Mouse (Mus musculus): ENCODE data around the gene Specc1. TPM values are rescaled to one million over a fixed set of nuclear protein-coding genes. Genes with fewer than 3 reads are reported as not detected.
"Not testable (repeated sequence)": the region's sequence is repeated elsewhere in the genome, so short reads cannot be mapped to it uniquely, and the experiment has no call there.

Specc1 gene
- total RNA-seq (2021), result 10 to 100 TPM; 31.0 to 31.1 TPM

DNA sequence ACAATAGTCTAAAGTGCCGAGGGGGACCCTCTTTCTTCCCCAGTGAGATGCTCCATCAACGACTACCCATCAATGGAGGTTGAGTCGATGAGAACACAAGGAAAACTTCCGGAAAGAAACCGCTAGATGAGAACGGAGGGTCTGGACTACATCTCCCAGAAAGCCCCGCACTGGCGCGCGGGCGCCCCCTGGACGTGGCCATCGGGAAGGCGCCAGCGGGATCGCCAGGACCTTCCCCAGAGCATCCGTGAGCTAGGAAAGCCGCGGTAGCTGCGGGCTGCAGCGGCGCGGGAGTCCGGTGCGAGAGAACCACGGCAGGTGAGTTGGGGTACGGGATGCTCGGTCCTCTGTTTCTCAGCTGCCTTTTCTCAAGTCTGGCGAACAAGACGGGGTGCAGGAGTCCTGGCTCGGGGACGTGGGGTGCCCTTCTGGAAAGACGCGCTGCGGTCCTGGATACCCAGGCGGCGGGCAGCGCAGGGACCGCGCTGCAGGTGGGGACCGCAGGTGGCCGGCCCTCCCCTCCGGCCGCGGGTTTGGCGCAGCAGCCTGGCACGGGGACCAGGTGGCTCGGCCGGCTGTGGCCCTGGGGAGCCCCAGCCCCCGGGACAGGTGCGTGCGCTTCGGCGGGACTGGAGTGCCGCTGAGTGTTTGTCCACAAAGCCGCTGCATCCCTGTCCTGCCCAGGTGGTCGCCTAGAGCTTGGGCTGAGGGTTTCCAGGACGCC lies at the start of gene Specc1:
Specc1 (plus strand) TSS at position 192 of the 724 bp plus-strand sequence.
- peak; percentile 89 to 91 for DNase-seq (ENCODE audit: extremely low spot score in 1 of 2, low spot score in 2 of 2)
- intact Hi-C loops (cut with DNase I), result no loop called here

DNA sequence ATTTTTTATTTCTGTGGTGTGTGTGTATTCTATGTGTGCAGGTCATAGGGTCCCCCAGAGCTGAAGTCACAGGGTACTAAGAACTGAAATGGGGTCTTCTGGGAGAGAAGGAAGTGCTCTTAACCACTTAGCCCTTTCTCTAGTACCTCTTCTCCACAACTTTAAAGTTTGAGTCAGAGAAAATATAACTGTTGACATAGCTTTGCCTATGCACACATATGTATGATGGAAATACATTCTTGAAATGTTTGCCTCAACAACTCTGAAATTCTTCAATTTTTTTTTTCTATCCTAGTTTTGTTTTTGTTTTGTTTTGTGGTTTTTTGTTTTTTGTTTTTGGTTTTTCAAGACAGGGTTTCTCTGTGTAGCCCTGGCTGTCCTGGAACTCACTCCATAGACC lies 48.2 kb upstream of the Specc1 start:
- intact Hi-C loops (cut with DNase I), result no loop called here
- DNase-seq (ENCODE audit: extremely low spot score in 1 of 2, low spot score in 2 of 2), result no peak

DNA sequence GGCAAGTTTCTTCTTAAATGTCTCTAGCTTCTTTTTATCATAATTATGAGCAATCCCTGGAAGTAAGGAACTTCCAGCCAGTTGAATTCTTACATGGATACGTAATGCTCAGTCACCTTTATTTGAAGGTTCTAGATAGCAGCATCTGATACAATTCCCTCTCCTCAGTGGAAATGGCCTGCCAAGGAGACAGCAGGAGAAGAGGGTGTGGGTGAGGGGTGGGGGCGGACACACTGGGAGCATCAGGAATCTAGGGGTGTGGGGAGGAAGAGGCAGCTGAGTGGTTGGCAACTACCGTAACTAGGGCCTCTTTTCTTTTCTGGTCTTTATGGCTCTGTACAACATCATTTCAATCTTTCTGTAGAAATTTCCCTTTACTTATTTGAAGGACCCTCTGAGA lies 36.9 kb upstream of the Specc1 start:
- no peak for DNase-seq (ENCODE audit: extremely low spot score in 1 of 2, low spot score in 2 of 2)

GRCm38 (mm10) chr11:61923309-61923708 lies 33.3 kb upstream of the Specc1 start:
- intact Hi-C loops (cut with DNase I), result no loop called here
- no peak for DNase-seq (ENCODE audit: extremely low spot score in 1 of 2, low spot score in 2 of 2)

More for the DNA sequence above, 36.9 kb upstream of the Specc1 start:
- intact Hi-C loops (cut with DNase I), result no loop called here

DNA sequence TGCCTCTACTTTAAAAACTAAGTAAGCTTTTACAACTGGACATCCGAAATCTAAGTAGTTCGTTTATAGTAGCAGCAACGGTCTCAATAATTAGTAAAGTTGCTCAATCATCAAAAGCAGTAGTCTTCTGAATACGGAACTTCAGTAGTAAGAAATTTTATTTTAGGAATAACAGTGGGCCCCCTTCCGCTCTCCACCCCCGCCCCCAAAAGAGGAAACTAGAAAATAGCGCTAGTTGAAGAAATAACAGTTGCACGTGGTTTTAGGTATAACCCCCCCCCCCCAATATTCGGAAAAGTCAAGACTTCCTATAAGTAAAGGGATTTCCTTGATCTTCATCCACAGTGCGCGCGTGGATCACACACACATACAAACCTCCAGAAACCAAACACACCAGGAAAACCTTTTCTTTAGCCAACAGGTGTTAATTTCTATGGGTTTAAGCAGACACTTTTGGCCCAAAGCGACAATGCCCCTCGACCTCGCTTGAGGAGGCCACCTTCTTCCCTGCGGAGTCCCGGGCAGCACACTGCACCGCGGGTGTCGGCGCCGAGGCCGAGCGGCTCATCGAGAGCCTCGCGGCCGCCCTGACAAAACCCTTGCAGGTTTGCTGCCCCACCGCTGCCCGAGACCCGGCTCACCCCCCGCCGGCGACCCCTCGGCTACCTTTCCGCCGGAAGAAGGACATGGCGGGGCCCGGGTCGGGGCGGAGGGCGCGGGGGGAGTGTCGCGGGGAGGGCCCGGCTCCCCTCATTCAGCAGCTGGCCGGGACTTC lies 27.1 kb upstream of the Specc1 start:
- intact Hi-C loops (cut with DNase I), result no loop called here
- DNase-seq (ENCODE audit: extremely low spot score in 1 of 2, low spot score in 2 of 2), result peak in 1 of 2 experiments; percentile 11

- intact Hi-C loops (cut with DNase I), result no loop called here
Observed at GRCm38 (mm10) chr11:61930098-61930517, 26.5 kb upstream of the Specc1 start, which contains the start of gene Akap10. TSS of gene Akap10 (minus strand) at chr11:61930252.

GRCm38 (mm10) chr11:61930640-61931586 lies 25.6 kb upstream of the Specc1 start:
- DNase-seq (ENCODE audit: extremely low spot score in 1 of 2, low spot score in 2 of 2), result no peak
- intact Hi-C loops (cut with DNase I), result no loop called here

More at GRCm38 (mm10) chr11:61930098-61930517, 26.5 kb upstream of the Specc1 start, which contains the start of gene Akap10:
- DNase-seq (ENCODE audit: extremely low spot score in 1 of 2, low spot score in 2 of 2), result peak; percentile 92 to 97

DNA sequence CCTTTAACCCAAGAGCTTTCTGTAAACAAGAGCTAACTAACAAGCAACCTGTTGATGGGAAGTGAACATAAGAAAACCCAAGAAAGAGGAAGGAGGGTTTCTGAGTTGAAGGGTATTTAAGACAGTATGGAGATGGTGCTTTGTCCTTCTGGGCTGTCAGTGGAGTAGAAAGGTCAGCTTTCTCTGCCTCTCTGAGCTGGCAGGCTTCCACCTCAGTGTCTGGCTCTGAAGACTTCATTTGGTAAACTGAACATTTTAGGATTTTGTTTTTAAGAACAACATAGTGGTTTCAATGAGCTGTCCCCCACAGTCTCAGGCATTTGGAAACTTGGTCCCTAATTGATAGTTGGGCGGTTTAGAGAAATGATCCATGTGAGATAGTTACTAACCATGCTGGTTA lies 18.8 kb upstream of the Specc1 start:
- intact Hi-C loops (cut with DNase I), result no loop called here
- DNase-seq (ENCODE audit: extremely low spot score in 1 of 2, low spot score in 2 of 2), result no peak

- intact Hi-C loops (cut with DNase I), result no loop called here
- DNase-seq (ENCODE audit: extremely low spot score in 1 of 2, low spot score in 2 of 2), result no peak
Observed at GRCm38 (mm10) chr11:61942903-61943302, 13.7 kb upstream of the Specc1 start.

- intact Hi-C loops (cut with DNase I), result no loop called here
- no peak for DNase-seq (ENCODE audit: extremely low spot score in 1 of 2, low spot score in 2 of 2)
Observed at GRCm38 (mm10) chr11:61944417-61944816, 12.1 kb upstream of the Specc1 start.

GRCm38 (mm10) chr11:61946608-61947007 lies 10.0 kb upstream of the Specc1 start:
- DNase-seq (ENCODE audit: extremely low spot score in 1 of 2, low spot score in 2 of 2), result no peak
- intact Hi-C loops (cut with DNase I), result loop anchor here (5.0 kb wide), 2 partner anchors 181 to 336 kb away; partner anchors contain the start of genes Ttc19 and Zswim7

DNA sequence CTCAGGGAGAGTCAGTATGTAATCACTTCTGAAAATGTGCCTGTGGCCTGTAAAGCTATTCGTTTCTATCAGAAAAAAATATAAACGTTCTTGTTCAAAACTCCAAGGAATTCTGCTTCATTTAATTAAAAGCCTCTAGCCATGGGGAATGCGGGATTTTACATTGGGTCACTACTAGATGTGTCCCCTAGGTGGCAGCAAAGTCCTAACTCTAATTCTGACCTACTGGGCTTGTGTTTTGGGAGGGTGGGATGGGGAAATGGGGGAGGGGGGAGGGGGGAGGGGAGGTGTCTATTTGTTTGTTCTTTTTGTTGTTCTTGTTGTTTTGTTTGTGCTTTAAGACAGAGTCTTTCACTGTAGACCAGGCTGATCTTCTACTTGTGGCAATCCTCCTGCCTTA lies 7.2 kb upstream of the Specc1 start:
- intact Hi-C loops (cut with DNase I), result loop anchor here (5.0 kb wide), 2 partner anchors 178 to 333 kb away; partner anchors contain the start of genes Ttc19 and Zswim7
- DNase-seq (ENCODE audit: extremely low spot score in 1 of 2, low spot score in 2 of 2), result peak; percentile 41 to 66

DNA sequence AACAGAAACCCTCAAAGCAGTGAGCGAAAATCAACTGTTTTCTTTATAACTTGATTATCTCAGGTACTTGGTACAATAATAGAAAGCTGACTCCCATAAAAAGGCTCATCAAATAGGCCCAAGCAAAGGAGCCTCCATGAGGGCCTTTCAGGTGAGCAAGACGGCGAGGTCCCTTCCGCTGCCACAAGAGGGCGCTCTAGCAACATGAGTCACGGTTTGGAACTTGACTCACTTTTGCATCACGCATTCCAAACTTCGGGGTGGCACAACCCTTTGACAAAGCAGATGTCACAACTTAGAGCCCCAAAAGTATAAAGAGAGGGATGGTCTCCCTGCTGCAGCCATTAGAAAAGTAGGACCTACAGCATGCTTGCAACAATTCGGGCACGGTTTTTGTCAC lies 5.9 kb upstream of the Specc1 start:
- intact Hi-C loops (cut with DNase I), result loop anchor here (2.0 to 5.0 kb wide), 2 partner anchors 62 to 94 kb away; no protein-coding TSS in a partner anchor
- peak; percentile 76 to 84 for DNase-seq (ENCODE audit: extremely low spot score in 1 of 2, low spot score in 2 of 2)

- intact Hi-C loops (cut with DNase I), result no loop called here
Observed at GRCm38 (mm10) chr11:61955136-61955535, 1.4 kb upstream of the Specc1 start.

GRCm38 (mm10) chr11:61955951-61956350 lies 612 bp upstream of the Specc1 start:
- intact Hi-C loops (cut with DNase I), result no loop called here
- no peak for DNase-seq (ENCODE audit: extremely low spot score in 1 of 2, low spot score in 2 of 2)

More at GRCm38 (mm10) chr11:61955136-61955535, 1.4 kb upstream of the Specc1 start:
- DNase-seq (ENCODE audit: extremely low spot score in 1 of 2, low spot score in 2 of 2), result no peak

DNA sequence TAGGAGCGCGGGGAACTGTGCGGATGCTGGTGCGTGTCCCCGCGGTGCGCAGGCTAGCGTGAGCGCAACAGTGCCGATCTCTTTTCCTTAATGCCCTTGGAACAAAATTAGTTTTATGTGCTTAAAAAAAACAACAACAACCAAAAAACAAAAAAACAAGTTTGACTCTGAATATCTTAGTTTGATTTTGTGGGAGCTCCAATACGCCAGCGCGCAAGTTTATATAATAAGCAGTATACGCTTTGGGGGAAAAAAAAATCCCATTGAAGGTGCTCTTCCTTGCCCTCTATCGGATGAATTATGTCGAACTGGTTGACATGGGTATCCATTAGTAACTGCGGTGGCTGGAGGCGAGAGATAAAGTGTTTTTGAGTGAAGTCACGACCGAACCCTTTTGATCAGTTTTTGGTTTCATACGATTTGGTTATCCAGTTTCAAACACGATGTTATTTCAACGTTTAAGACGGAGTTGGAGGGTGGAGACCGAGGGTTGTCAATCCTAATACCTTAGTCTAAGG lies 792 bp downstream of the Specc1 start:
- intact Hi-C loops (cut with DNase I), result no loop called here
- DNase-seq (ENCODE audit: extremely low spot score in 1 of 2, low spot score in 2 of 2), result peak in 1 of 2 experiments; percentile 17

DNA sequence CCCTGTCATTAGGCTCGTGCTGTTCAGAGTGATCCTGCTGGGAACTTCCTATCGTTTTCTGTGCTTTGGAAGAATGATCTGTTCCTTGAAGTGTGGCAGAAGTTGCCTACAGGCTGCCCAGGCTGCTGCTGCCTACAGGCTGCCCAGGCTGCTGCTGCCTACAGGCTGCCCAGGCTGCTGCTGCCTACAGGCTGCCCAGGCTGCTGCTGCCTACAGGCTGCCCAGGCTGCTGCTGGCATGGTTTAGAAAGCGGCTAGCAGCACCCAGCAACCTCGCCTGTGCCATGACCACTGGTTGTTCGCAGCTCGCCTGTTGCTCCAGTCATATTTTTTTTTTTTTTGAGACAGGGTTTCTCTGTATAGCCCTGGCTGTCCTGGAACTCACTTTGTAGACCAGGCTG lies 2.1 kb downstream of the Specc1 start:
- DNase-seq (ENCODE audit: extremely low spot score in 1 of 2, low spot score in 2 of 2); intact Hi-C loops (cut with DNase I): not testable (repeated sequence)

DNA sequence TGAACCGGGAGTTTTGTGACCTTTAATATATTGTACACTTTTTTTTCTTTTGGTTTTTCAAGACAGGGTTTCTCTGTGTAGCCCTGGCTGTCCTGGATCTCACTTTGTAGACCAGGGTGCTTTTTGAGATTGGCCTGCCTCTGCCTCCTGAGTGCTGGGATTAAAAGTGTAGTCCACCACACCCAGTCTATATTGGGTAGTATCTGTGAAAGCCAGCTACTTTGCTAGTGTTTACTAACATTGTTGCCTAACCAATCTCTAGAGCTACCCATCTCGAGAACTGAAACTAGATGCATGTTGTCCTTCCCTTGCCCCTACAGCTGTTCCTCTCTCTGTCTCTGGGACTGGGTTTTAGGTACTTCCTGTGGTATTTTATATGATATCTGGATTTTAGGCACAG lies 3.5 kb downstream of the Specc1 start:
- intact Hi-C loops (cut with DNase I), result no loop called here
- DNase-seq (ENCODE audit: extremely low spot score in 1 of 2, low spot score in 2 of 2), result no peak
